Mouse (Mus musculus) stomach, embryonic 14.5 days (tissue): ENCODE measurements around the gene Atp2a2. TPM values are rescaled to one million over a fixed set of nuclear protein-coding genes. Genes with fewer than 3 reads are reported as not detected.

Experiments
- ATAC-seq: fragments of 200-750 bp; cut with Nextera tagmentation; 2 replicates; pipeline ENCODE4 v1.8.0; 2017; ENCODE audit warnings: low read depth, moderate TSS enrichment; ENCODE audit not compliant: insufficient number of reproducible peaks, insufficient read depth, low FRiP score
- H3K27ac ChIP-seq: fragments of 300-500 bp; sonication (generic); 2 replicates; pipeline ENCODE4 v1.5.1; 2014; ENCODE audit warnings: mild to moderate bottlenecking, low read length, moderate library complexity, mixed read lengths
- H3K27me3 ChIP-seq: fragments of 300-500 bp; sonication (generic); 2 replicates; pipeline ENCODE4 v1.6.1; 2014; ENCODE audit warnings: low read length, control low read depth, mixed read lengths; ENCODE audit not compliant: control insufficient read depth, insufficient read depth
- H3K36me3 ChIP-seq: fragments of 300-500 bp; sonication (generic); 2 replicates; pipeline ENCODE4 v1.6.1; 2014; ENCODE audit warnings: mild to moderate bottlenecking, control low read depth, low read length, moderate library complexity, mixed read lengths; ENCODE audit not compliant: control insufficient read depth, insufficient read depth
- H3K4me1 ChIP-seq: fragments of 300-500 bp; sonication (generic); 2 replicates; pipeline ENCODE4 v1.6.1; 2014; ENCODE audit warnings: low read length, control low read depth, mixed read lengths; ENCODE audit not compliant: control insufficient read depth, insufficient read depth
- H3K4me2 ChIP-seq: fragments of 300-500 bp; sonication (generic); replicated peaks from 2 replicates; pipeline ENCODE4 v1.6.1; 2014; ENCODE audit warnings: low read depth, low read length, control low read depth
- H3K4me3 ChIP-seq: fragments of 300-500 bp; sonication (generic); 2 replicates; pipeline ENCODE4 v1.5.1; 2014; ENCODE audit warnings: low read depth, low read length, control low read depth
- H3K9ac ChIP-seq: fragments of 300-500 bp; sonication (generic); replicated peaks from 2 replicates; pipeline ENCODE4 v1.6.1; 2014; ENCODE audit warnings: low read depth, mild to moderate bottlenecking, control low read depth, low read length, moderate library complexity, mixed read lengths
- H3K9me3 ChIP-seq: fragments of 300-500 bp; sonication (generic); 2 replicates; pipeline ENCODE4 v1.6.1; 2016; ENCODE audit warnings: low read depth, low read length, control low read depth; ENCODE audit not compliant: control insufficient read depth
- WGBS: fragments of 180-500 bp; shearing (Covaris S2); extraction: QIAGEN DNeasy Blood & Tissue Kit; methylation state at CpG from one replicate; pipeline ENCODE4 v1.1.7; 2014; 5-methylcytosine and 5-hydroxymethylcytosine counted together
- polyA plus RNA-seq: library from polyadenylated mRNA; unstranded; fragments of >200 nt; fragmentation: Nextera tagmentation; extraction: Ambion mirVana; gene quantifications from 2 replicates; pipeline ENCODE4 v1.2.1, GENCODE M21; 2014

Atp2a2 gene
- polyA plus RNA-seq, 1 experiment from 2014 or later, result 36.7 TPM

DNA sequence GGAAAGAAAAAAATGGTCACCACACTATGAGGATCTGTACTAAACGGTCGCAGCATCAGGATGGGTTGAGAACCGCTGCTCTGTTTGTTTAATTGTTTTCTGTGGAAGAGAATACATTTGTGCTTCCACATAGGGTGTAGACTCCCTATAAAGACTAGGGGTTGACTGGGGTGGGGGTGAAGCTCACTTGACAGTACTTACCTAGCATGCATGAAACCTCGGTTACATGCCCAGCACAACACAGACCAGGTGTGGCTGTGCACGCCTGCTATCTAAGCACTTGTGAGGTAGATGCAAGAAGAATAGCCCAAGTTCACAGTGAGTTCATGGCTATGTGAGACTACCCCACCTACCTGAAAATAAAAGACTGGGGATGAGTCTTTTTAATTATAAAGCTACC is 35.6 kb upstream of the Atp2a2 start:
- H3K4me2 ChIP-seq, result no peak overlapping the region
- ATAC-seq, result no peak
- no peak overlapping the region for H3K9ac ChIP-seq
- no peaks in the 10 kb centered on the region for H3K4me1 ChIP-seq
- no peak overlapping the region for H3K4me3 ChIP-seq
- 87% methylated on average over 5 of the region's 5 CpGs for WGBS
- no peaks in the 10 kb centered on the region for H3K9me3 ChIP-seq
- H3K27me3 ChIP-seq, result no peaks in the 10 kb centered on the region
- H3K27ac ChIP-seq, result no peak overlapping the region
- H3K36me3 ChIP-seq, result no peaks in the 10 kb centered on the region; the same call in 1 of the 2 replicates

DNA sequence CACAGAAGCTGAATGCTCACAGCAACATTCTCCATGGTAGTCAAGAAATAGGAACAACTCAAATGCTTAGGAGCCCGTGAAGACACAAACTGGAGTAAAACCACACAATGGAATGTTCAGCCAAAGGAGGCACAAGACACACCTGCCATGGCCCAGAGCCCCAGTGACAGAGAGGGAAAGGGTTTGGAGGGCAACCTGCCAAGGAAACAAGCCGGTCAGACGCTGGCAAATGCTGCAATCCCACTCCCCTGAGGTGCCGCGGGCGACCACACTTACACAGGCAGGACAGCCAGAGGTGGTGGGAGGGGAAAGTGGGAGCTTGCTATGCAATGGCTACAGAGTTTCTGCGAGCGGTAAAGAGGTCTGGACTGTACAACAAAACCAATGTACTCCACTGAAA is 31.9 kb upstream of the Atp2a2 start:
- Histone ChIP-seq H3K4me3 (no peak overlapping the region), H3K4me1 (peaks cover 16% of the 10 kb centered on the region), H3K9ac (no peak overlapping the region), H3K4me2 (no peak overlapping the region), H3K27ac (no peak overlapping the region), H3K9me3 (no peaks in the 10 kb centered on the region), H3K36me3 (no peaks in the 10 kb centered on the region; the same call in 1 of the 2 replicates), H3K27me3 (no peaks in the 10 kb centered on the region)
- ATAC-seq, result no peak
- WGBS, result 84% methylated on average over 8 of the region's 8 CpGs

DNA sequence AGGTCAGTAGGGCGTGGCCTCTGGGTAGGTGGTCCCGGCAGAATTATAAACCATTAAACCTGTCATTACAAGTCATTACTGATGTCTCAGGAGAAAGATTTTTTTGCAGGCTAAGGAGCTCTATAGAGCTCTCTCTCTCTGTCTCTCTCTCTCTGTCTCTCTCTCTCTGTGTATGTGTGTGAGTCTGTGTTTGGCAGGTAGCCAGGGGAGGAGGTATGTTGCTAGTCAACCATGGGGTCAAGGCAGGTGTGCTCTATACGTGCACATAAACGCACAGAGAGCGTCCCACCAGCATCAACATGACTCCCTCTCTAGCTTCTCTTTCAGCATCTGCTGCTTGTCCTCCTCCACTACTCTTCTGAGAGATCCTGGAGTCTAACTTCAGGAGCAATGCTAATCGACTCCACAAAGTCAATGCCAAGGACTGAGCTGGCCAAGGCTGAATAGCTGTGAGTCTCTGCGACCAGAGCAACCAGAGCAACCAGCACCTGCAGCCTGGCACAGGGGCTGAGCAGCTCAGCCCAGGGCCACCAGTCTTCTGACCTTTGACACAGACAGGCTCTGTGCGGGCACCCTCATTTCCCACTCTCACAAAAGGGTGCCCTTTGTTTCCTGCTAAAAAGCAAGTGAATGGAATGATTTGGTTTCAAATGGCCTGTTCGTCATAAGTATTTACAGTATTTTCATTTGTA is 28.0 kb upstream of the Atp2a2 start:
- 54% methylated on average over 9 of the region's 9 CpGs for WGBS
- H3K36me3 ChIP-seq, result no peaks in the 10 kb centered on the region
- H3K27me3 ChIP-seq, result no peaks in the 10 kb centered on the region
- H3K4me1 ChIP-seq, result peaks cover 47% of the 10 kb centered on the region
- no peak overlapping the region for H3K4me3 ChIP-seq
- no peak overlapping the region for H3K9ac ChIP-seq
- no peak for ATAC-seq
- H3K27ac ChIP-seq, result peak overlapping the region; percentile 1; the same call in 1 of the 2 replicates
- no peak overlapping the region for H3K4me2 ChIP-seq
- no peaks in the 10 kb centered on the region for H3K9me3 ChIP-seq

GRCm38 (mm10) chr5:122529316-122529715 is 27.3 kb upstream of the Atp2a2 start:
- Histone ChIP-seq H3K4me3 (no peak overlapping the region), H3K4me2 (no peak overlapping the region), H3K36me3 (no peaks in the 10 kb centered on the region), H3K4me1 (peaks cover 51% of the 10 kb centered on the region), H3K9ac (no peak overlapping the region), H3K27ac (peak overlapping the region; percentile 33; the same call in 1 of the 2 replicates), H3K27me3 (no peaks in the 10 kb centered on the region), H3K9me3 (no peaks in the 10 kb centered on the region)
- 40% methylated on average over 3 of the region's 3 CpGs for WGBS
- ATAC-seq, result no peak

DNA sequence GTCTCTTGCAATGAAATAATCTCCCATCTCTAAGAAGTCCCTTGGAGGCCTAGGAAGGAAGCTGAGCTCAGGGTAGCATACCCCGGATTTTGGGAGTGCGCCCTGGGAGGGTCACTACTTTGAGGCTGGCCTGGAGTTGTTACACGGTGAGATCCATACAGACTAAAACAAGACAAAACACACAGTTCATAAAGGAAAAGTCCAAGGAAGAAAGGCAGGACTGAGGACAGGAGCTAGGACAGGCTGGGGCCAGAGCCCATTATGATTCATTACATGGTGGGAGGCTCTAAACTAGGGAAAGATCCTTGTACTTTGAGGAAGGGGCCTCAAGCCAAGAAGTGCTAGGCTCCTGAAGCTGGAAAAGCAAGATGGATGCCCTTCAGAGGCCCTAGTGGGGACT is 26.6 kb upstream of the Atp2a2 start:
- peaks cover 51% of the 10 kb centered on the region for H3K4me1 ChIP-seq

DNA sequence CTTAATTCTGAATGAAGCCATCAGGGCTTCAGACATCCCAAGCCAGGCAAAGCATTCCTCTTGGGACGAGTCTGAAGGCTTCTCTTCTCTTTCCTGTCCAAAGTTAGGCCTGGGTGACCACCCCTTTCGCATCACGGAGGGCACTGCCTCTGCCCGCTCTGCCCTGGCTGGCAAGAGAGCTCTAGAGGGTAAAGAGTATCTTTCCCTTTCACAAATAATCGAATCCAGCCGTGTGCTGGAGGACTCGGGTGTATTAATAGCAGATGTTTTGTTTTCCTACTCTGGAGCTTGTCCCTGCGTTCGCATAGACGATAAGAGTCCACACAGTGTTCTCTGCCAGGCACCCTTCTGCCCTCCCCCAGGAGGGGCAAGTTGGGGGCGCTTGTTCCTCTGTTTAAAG is 25.7 kb upstream of the Atp2a2 start:
- Histone ChIP-seq H3K4me1 (peaks cover 51% of the 10 kb centered on the region), H3K4me2 (no peak overlapping the region), H3K27me3 (no peaks in the 10 kb centered on the region), H3K9ac (no peak overlapping the region), H3K4me3 (no peak overlapping the region), H3K36me3 (no peaks in the 10 kb centered on the region), H3K27ac (peak overlapping the region; percentile 40), H3K9me3 (no peaks in the 10 kb centered on the region)
- WGBS, result 43% methylated on average over 11 of the region's 11 CpGs
- ATAC-seq, result no peak

More for the DNA sequence above, 26.6 kb upstream of the Atp2a2 start:
- no peak for ATAC-seq
- Histone ChIP-seq H3K9me3 (no peaks in the 10 kb centered on the region), H3K9ac (no peak overlapping the region), H3K4me3 (no peak overlapping the region), H3K27ac (peak overlapping the region; percentile 33; the same call in 1 of the 2 replicates), H3K4me2 (no peak overlapping the region), H3K36me3 (no peaks in the 10 kb centered on the region), H3K27me3 (no peaks in the 10 kb centered on the region)
- 63% methylated on average over 3 of the region's 3 CpGs for WGBS

- ATAC-seq, result no peak
- H3K9ac ChIP-seq, result no peak overlapping the region
- no peaks in the 10 kb centered on the region for H3K9me3 ChIP-seq
- no peaks in the 10 kb centered on the region for H3K27me3 ChIP-seq
- no peaks in the 10 kb centered on the region for H3K36me3 ChIP-seq
- H3K4me2 ChIP-seq, result no peak overlapping the region
- peaks cover 51% of the 10 kb centered on the region for H3K4me1 ChIP-seq
- WGBS, result 57% methylated on average over 15 of the region's 15 CpGs
- H3K4me3 ChIP-seq, result no peak overlapping the region
- no peak overlapping the region; the same call in 1 of the 2 replicates for H3K27ac ChIP-seq
Observed at GRCm38 (mm10) chr5:122526878-122527730, 25.1 kb upstream of the Atp2a2 start.

DNA sequence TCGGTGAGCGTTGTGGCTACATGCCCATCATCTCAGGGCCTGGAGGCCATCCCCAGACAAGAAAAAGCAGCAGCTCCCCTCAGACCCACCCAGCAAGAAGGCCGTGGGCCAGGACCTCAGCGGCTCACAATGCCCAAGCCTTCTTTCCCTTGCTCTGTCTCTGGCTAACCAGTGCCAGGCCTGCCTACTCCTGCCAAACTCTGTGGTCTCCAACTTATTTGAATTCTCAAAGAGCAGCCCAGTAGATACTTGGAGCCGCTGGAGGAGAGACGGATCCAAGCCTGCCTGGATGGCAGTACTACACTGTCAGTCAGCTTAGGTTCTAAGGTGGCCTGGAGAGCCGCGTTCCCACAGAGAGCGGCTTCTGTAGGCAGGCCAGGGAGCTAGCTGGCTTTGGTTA is 24.4 kb upstream of the Atp2a2 start:
- H3K36me3 ChIP-seq, result no peaks in the 10 kb centered on the region
- no peak for ATAC-seq
- no peaks in the 10 kb centered on the region for H3K27me3 ChIP-seq
- H3K4me3 ChIP-seq, result no peak overlapping the region
- H3K9me3 ChIP-seq, result no peaks in the 10 kb centered on the region
- WGBS, result 92% methylated on average over 9 of the region's 9 CpGs
- H3K4me2 ChIP-seq, result no peak overlapping the region
- peaks cover 51% of the 10 kb centered on the region for H3K4me1 ChIP-seq
- no peak overlapping the region for H3K9ac ChIP-seq
- no peak overlapping the region for H3K27ac ChIP-seq
